Mouse (Mus musculus): ENCODE results near the gene Ntrk3.

DNA sequence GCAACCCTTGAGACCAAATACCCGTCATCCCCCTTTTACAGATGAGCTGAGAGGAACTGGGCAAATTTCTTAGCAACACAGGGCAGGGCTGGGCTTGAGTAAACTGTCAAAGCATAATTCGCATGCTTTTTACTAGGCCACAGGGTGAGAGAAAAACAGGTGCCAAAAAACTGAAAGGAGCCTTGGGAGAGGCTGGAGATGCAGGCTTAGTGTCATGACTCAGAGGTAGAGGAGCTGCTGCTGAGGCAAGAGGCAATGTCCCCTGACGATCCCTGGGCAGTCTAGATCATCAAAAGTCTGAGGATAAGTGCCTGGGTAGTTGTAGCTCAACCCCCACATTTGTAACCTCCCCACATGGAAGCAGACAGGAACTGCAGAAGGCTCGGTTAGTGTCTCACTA is 116.7 kb downstream of the Ntrk3 start:
- TF ChIP-seq CTCF (IDR thresholded peaks at IDR 0.05; ENCODE audit: insufficient read depth, low read length) (no peak), POLR2A (IDR thresholded peaks at IDR 0.05; ENCODE audit: borderline replicate concordance, extremely low read depth, low read depth, low read length) (no peak)

All from lung, adult 2 months (tissue).